Mouse (Mus musculus) intestine, embryonic 14.5 days (tissue): Measurements from ENCODE around the gene Fam210b. TPM values are rescaled to one million over a fixed set of nuclear protein-coding genes. Genes with fewer than 3 reads are reported as not detected.

Experiments used
- ATAC-seq: fragments of 200-750 bp; cut with Nextera tagmentation; replicated peaks from 2 replicates; pipeline ENCODE4 v1.8.0; 2017; ENCODE audit warnings: low read depth, moderate number of reproducible peaks, moderate TSS enrichment, moderate library complexity; ENCODE audit not compliant: low FRiP score, low TSS enrichment
- DNase-seq: peaks from one replicate; pipeline ENCODE4 v3.0.0-alpha.2; 2018; ENCODE audit warnings: low spot score
- H3K27ac ChIP-seq: fragments of 300-500 bp; sonication (generic); 2 replicates; pipeline ENCODE4 v1.5.1; 2014; ENCODE audit warnings: low read depth, mild to moderate bottlenecking, control low read depth
- H3K27me3 ChIP-seq: fragments of 300-500 bp; sonication (generic); replicated peaks from 2 replicates; pipeline ENCODE4 v1.6.1; 2014; ENCODE audit warnings: low read length, control low read depth; ENCODE audit not compliant: control insufficient read depth, insufficient read depth
- H3K36me3 ChIP-seq: fragments of 300-500 bp; sonication (generic); 2 replicates; pipeline ENCODE4 v1.6.1; 2014; ENCODE audit warnings: low read length, control low read depth; ENCODE audit not compliant: control insufficient read depth, insufficient read depth
- H3K4me1 ChIP-seq: fragments of 300-500 bp; sonication (generic); replicated peaks from 2 replicates; pipeline ENCODE4 v1.6.1; 2014; ENCODE audit warnings: low read length, control low read depth, mixed read lengths; ENCODE audit not compliant: control insufficient read depth, insufficient read depth
- H3K4me2 ChIP-seq: fragments of 300-500 bp; sonication (generic); 2 replicates; pipeline ENCODE4 v1.6.1; 2014; ENCODE audit warnings: low read length
- H3K4me3 ChIP-seq: fragments of 300-500 bp; sonication (generic); 2 replicates; pipeline ENCODE4 v1.5.1; 2014; ENCODE audit warnings: low read depth, low read length, control low read depth, mixed read lengths
- H3K9ac ChIP-seq: fragments of 300-500 bp; sonication (generic); 2 replicates; pipeline ENCODE4 v1.6.1; 2014; ENCODE audit warnings: mild to moderate bottlenecking, low read length
- H3K9me3 ChIP-seq: fragments of 300-500 bp; sonication (generic); 2 replicates; pipeline ENCODE4 v1.6.1; 2016; ENCODE audit warnings: low read length, control low read depth; ENCODE audit not compliant: control insufficient read depth
- WGBS: fragments of 180-500 bp; shearing (Covaris S2); extraction: QIAGEN DNeasy Blood & Tissue Kit; methylation state at CpG from one replicate; pipeline ENCODE4 v1.1.7; 2014; 5-methylcytosine and 5-hydroxymethylcytosine counted together
- polyA plus RNA-seq: library from polyadenylated mRNA; unstranded; fragments of >200 nt; fragmentation: Nextera tagmentation; extraction: Ambion mirVana; gene quantifications from 2 replicates; pipeline ENCODE4 v1.2.1, GENCODE M21; 2014

Fam210b gene
- polyA plus RNA-seq, 1 experiment from 2014 or later = 9.5 TPM

GRCm38 (mm10) chr2:172401116-172401825 lies 55.9 kb downstream of the Fam210b start:
- Histone ChIP-seq H3K9ac (no peak overlapping the region), H3K27ac (no peak overlapping the region), H3K4me2 (no peak overlapping the region), H3K27me3 (no peaks in the 10 kb centered on the region), H3K36me3 (no peaks in the 10 kb centered on the region), H3K4me3 (no peak overlapping the region), H3K9me3 (no peaks in the 10 kb centered on the region), H3K4me1 (no peaks in the 10 kb centered on the region)
- DNase-seq (no peak), ATAC-seq (no peak)
- WGBS = 70% methylated on average over 13 of the region's 13 CpGs

GRCm38 (mm10) chr2:172404239-172404638 lies 58.9 kb downstream of the Fam210b start:
- DNase-seq (no peak), ATAC-seq (no peak)
- Histone ChIP-seq H3K27ac (no peak overlapping the region), H3K9ac (no peak overlapping the region), H3K4me1 (no peaks in the 10 kb centered on the region), H3K4me2 (no peak overlapping the region), H3K36me3 (no peaks in the 10 kb centered on the region), H3K4me3 (no peak overlapping the region), H3K9me3 (no peaks in the 10 kb centered on the region), H3K27me3 (no peaks in the 10 kb centered on the region)
- 69% methylated on average over 7 of the region's 7 CpGs for WGBS

- Histone ChIP-seq H3K4me1 (no peaks in the 10 kb centered on the region), H3K4me3 (no peak overlapping the region), H3K4me2 (no peak overlapping the region), H3K27ac (no peak overlapping the region), H3K9me3 (no peaks in the 10 kb centered on the region), H3K36me3 (no peaks in the 10 kb centered on the region), H3K9ac (no peak overlapping the region), H3K27me3 (no peaks in the 10 kb centered on the region)
- DNase-seq (no peak), ATAC-seq (no peak)
- WGBS = 68% methylated on average over 3 of the region's 3 CpGs
These were observed 59.6 kb downstream of the Fam210b start for GRCm38 (mm10) chr2:172405011-172405410.

Other genes starting within 250 kb of the Fam210b start
- gene Mc3r, start 97.1 kb upstream of the Fam210b start, polyA plus RNA-seq = not detected in 2 replicates
- 121 and 127 TPM in 2 replicates for gene Aurka, start 25.0 kb downstream of the Fam210b start, polyA plus RNA-seq
- gene Cstf1, start 25.1 kb downstream of the Fam210b start, polyA plus RNA-seq = 44.0 and 45.6 TPM in 2 replicates
- 0.20 and 0.45 TPM in 2 replicates for gene Cass4, start 48.2 kb downstream of the Fam210b start, polyA plus RNA-seq
- gene Rtf2, start 95.0 kb downstream of the Fam210b start, polyA plus RNA-seq = 75.2 and 75.3 TPM in 2 replicates
- gene Gcnt7, start 113.0 kb downstream of the Fam210b start, polyA plus RNA-seq = 0.77 and 1.1 TPM in 2 replicates
- gene Fam209, start 127.0 kb downstream of the Fam210b start, polyA plus RNA-seq = 0.27 TPM in 1 of 2 replicates, not detected in the other
- 0.09 and 0.35 TPM in 2 replicates for gene Tfap2c, start 204.0 kb downstream of the Fam210b start, polyA plus RNA-seq